Mouse (Mus musculus) neural tube, postnatal 0 days (tissue): ENCODE measurements around the gene Ufsp2. TPM values are rescaled to one million over a fixed set of nuclear protein-coding genes. Genes with fewer than 3 reads are reported as not detected.

ENCODE experiments used
- polyA plus RNA-seq: library from polyadenylated mRNA; unstranded; fragments of >200 nt; fragmentation: Nextera tagmentation; extraction: Ambion mirVana; gene quantifications from 2 replicates; pipeline ENCODE4 v1.2.1, GENCODE M21; 2015

Gene Ufsp2
- 79.5 and 81.5 TPM in 2 replicates for polyA plus RNA-seq

DNA sequence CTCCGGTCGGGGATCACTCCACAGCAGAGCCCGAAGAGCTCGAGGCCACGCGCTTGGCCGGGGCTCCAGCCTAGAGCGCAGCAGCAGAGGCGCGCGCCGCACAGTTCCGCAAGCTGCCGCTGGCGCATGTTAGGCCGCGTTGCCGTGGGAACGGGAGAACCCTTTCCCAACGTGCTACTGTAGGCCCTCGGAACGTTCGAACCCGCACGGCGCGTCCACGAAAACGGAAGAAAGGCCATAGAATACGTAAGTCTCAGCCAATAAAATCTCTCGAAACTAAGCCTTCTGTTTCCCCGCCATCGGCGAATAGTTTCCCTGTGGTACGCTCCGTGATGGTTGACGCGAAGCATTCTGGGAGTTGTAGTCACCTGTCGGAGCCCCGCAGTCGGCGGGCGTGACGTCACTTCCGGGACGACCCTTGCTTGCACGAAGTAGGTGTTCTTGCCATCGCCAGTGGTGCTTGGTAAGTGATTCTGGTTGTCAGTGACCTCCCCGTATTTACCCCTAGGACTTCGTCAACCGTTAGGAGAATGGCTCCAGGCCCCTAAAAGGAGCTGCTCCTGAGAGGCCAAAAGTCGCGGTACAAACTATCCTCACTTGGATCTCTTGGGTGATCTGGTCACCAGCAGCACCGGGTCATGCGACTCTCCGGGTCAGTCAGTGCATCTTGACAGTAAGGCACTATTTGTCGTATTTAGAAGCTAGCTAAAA lies at the start of gene Ufsp2, which contains the start of gene 1700029J07Rik:
Gene Ufsp2, plus strand, starts transcription at position 403 of the 711 bp plus-strand sequence.
Gene 1700029J07Rik, minus strand, starts transcription at position 127 of the 711 bp plus-strand sequence.

GRCm38 (mm10) chr8:45934582-45935014 lies 40.7 kb upstream of the Ufsp2 start, which contains the start of gene Ccdc110:
Gene Ccdc110, plus strand, starts transcription at chr8:45934619.

GRCm38 (mm10) chr8:45999138-45999783 lies 23.9 kb downstream of the Ufsp2 start, which contains the start of gene Lrp2bp:
Gene Lrp2bp, plus strand, starts transcription at chr8:45999303.

GRCm38 (mm10) chr8:46005596-46005995 lies 30.3 kb downstream of the Ufsp2 start, which contains the start of gene Ankrd37:
Gene Ankrd37, minus strand, starts transcription at chr8:46005707.

Other genes starting within 250 kb of the Ufsp2 start
- gene Pdlim3, start 90.1 kb upstream of the Ufsp2 start, polyA plus RNA-seq: 6.0 and 7.5 TPM in 2 replicates
- gene Ccdc110, start 40.9 kb upstream of the Ufsp2 start, polyA plus RNA-seq: 0.09 and 0.17 TPM in 2 replicates
- 3.8 and 4.2 TPM in 2 replicates for gene 1700029J07Rik, start 276 bp upstream of the Ufsp2 start, polyA plus RNA-seq
- gene Lrp2bp, start 23.8 kb downstream of the Ufsp2 start, polyA plus RNA-seq: 0.18 and 0.28 TPM in 2 replicates
- 14.5 and 17.8 TPM in 2 replicates for gene Ankrd37, start 30.2 kb downstream of the Ufsp2 start, polyA plus RNA-seq
- gene Cfap97, start 176.2 kb downstream of the Ufsp2 start, polyA plus RNA-seq: 30.8 and 39.2 TPM in 2 replicates
- 18.2 and 22.1 TPM in 2 replicates for gene Snx25, start 176.6 kb downstream of the Ufsp2 start, polyA plus RNA-seq
- gene Slc25a4, start 235.8 kb downstream of the Ufsp2 start, polyA plus RNA-seq: 1,295 and 1,320 TPM in 2 replicates